Mouse (Mus musculus) adrenal gland, postnatal 14 days (tissue): ENCODE data around the gene Ptprq. TPM values are rescaled to one million over a fixed set of nuclear protein-coding genes. Genes with fewer than 3 reads are reported as not detected.

Source experiments
- DNase-seq: peaks from one replicate; pipeline ENCODE4 v3.0.0; 2021; ENCODE audit warnings: mixed read lengths
- long read RNA-seq, 2 experiments: library from polyadenylated mRNA; stranded (forward); transcript quantifications; one replicate each; pipeline ENCODE4 v2.0.0; 2021
- total RNA-seq: library from RNA; stranded (reverse); gene quantifications from 2 replicates; pipeline ENCODE4 v1.2.3, GENCODE M21; 2021

The Ptprq gene
- 0.19 and 0.41 TPM in 2 replicates for total RNA-seq
- long read RNA-seq, experiment 1 = 0 reads
- long read RNA-seq, experiment 2 = 0 reads

DNA sequence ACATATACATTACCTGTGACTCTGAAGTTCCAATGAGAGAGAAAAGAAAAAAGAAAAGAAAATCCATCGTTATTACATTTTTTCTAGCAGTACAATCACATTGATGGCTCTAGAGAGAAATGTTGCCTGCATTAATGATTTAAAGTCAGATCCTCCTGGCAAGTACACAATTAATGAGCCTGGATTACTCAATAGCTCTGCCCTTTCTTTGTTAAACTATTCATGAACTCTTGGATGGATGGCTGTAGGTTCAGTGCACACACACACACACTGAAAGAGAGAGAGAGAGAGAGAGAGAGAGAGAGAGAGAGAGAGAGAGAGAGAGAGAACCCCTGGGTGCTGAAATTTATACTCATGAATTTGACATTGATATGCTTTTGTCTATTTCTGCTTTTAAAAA lies at the start of gene Ptprq:
Gene Ptprq, minus strand, starts transcription at position 246 of the 400 bp plus-strand sequence.
- no peak for DNase-seq

DNA sequence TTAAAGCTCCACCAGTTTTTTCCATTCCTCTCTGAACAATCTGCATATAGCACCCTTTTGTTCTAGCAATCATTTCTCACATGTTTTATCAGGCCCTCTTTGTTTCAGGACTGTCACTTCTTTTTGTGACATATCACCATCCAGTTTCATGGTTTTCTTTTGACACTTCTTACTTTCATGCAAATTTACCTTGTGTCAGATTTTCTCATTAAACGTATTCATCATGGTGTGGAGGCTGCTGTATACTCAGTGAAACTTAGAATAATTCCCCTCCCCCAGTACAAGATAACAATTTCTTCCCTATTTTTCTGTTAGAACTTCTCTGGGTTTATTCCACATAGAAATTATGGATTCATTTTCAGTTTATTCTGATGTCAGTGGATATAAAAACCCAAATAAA lies 39.8 kb upstream of the Ptprq start:
- DNase-seq = no peak

DNA sequence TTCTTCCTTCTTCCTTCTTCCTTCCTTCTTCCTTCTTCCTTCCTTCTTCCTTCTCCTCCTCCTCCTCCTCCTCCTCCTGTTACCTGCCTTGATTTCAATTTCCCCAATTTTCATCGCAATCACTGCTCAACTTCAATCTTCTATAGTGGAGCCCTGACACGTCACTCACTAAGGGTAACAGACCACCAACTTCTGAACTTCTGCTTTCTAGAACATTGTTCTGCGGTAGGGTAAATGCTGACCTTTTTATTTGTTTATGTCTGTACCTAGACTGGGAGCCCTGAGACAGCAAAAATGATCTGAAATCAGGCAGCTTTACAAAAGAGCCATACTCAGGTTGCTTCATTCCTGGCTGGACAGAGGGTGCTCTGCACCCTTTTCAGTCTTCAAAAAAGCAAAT lies 33.6 kb upstream of the Ptprq start:
- no peak for DNase-seq

DNA sequence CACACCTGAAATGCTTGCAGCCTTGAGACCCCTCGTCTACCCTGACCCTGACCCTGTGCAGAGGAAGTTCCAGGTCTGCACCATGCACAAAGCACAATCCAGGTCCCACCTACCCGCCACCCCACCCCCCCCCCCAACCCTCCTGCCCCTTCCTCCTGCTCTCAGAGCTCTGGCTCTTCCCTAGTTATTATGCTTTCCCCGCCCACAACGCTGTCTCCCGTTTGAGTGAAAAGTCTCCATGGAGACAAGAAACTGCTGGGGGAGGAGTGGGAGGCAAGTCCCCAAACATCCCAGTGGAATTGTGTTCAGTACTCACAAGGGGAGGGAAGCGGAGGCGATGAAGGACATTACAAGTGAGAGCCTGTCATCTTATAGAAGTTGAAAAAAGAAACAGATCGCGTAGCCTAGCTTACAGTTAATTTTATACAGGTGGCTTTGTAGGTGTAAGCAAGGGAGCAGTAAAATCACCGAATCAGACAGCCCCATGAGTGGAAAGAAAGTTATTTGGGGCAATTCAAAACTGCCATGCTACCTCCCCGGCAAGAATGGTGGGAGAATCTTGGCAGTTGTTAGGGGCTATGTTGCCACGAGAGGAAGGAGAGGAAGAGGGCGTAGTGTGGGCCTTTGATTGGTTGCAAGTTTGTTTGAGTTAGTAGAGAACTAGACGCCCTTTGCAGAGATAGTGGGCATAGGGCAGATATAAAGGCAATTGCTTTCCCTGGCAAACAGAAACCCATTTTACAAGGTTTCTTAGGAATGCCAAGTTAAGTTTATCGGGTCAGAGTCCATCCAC lies 32.7 kb upstream of the Ptprq start:
- DNase-seq = no peak

DNA sequence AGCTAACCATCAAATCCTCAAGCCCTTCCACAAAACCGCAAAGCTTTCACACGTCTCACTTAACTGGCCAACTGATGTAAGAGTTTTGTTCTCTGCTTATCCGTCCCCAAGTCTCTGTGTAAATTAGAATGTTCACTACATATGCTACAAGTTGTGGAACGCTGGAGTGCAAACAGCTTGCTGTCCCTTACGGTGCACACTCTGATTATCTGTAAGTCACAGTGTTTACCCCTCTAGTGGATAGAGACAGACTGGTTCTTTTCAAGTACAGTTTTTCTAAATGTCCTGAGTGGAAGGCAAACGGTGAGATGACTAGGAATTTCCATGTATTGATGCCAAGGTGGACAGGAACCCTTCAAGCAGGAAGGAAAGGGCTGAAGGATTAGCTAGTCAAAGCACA lies 32.1 kb upstream of the Ptprq start:
- no peak for DNase-seq

DNA sequence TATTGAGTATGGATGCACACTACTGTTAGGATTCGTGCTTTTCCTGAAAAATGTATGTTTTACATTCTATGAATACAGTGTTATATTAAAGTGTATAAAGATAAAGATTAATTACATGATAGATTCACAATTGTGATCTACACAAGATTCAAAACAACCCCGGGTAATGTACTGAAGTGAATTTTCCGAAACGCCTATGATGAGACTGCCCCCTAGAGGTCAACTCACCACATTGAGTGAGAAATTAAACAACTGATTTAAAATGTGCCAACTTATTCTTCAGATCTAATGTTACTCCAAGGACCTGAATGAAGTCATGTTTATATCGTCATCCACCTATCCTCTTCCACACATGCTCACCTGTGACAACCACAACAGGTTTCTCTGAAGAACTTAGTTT lies 27.7 kb upstream of the Ptprq start:
- peak; percentile 19 for DNase-seq

DNA sequence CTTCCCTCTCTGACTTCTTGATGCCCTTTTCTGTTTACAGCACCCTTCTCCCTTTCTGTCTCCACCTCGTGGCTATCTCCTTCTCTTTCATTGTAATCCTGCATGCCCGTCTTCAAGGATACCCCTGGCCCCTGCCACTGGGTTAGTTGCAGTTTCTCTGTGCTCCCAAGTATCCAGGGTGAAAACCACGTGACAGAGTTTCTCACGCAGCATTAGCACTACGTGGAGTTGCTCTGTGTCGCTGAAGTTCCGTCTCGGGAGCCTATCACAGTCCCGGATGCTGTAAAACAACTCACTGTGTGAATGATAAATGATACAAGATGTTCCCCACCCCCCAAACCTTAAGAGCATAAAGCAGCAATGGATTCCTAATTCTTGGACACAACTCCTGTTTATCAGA lies 26.9 kb upstream of the Ptprq start:
- no peak for DNase-seq

DNA sequence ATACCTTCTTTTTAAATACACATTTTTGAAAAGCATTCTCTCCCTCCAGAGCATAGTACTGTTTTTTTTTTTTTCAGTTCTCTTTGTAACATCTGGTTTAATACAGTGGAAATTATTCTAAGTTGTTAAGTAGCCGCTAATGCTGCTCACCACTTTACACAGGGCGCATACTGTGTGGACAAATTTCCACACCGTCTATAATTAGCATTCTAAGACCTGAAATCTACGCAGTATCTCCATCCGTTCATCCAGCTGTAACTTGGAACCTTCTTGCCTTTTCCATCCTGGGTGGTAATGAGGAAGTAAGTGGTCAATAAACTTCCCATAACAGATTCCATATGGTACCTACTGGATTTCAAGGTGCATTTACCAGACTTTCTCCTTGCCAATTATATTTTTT lies 20.0 kb upstream of the Ptprq start:
- no peak for DNase-seq

DNA sequence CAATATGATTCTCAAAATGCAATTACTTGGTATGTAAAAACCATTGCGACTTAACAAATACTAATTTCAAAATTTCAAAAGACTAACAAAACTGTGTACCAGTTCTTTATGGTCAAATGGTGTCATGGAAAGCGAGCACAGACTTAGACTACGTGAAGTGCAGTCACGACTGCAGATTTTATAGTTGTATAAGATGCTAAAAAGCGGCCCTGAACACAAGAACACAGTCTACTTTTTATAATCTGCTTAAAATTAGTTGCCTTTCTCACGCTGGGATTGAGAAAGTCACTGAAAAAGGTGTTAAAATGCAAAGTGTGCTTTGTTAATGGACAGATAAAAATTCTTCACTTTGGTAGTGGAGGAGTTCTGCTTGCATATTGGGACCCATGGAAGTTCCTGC lies 17.9 kb upstream of the Ptprq start:
- no peak for DNase-seq

DNA sequence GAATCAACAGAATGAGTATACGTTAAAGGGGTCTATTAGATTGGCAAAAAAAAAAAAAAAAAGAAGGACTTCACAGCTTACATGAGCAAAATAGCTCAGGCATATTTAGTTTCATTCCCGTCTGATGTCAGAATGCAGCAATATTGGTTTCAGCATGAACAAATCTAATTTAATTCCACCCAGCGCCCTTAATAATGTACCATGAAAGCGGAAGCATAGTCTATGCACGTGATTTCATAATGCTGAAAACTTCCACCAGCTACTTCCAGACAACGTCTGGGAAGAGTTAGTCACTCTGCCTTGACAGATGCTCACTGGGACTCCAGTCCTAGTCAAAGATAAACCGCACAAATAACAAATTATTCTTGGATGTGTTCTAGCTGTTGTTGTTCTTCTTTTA lies 15.6 kb upstream of the Ptprq start:
- DNase-seq = no peak

DNA sequence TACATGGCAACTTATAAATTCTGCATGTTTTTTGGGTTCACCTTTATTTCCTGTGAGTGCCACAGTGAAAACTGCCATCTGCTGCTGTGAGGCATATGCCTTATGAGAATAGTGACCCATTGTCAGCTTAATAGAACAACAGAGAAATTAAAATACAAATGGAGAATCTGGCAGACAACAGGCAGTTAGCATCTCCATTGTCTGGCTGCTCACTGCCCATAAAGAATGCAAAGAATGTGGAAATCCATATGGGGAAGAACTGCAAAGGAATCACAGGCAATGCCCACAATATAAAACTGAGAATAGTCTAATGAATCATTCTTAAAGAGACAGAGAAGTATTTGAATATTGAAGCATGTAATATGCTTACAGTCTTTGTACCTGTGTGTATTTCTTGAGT lies 14.5 kb upstream of the Ptprq start:
- no peak for DNase-seq

DNA sequence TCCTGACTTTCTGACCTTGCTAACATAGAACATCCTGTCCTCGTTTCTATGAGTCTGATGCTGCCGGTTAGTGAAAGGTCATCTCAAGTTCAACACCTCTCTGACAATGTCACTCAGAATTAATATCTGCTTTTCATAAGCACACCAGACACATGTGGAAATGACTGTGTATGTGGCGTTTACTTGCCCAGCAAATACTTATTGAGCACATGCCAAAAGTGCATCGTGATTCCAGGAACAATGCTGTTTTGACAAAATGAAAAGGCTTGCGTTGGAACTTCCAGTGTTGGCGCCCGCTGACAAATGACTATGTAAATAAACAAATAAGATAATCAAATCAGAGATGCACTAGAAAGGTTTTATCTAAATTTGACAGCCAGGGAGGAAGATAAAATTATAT lies 5.8 kb upstream of the Ptprq start:
- DNase-seq = no peak

DNA sequence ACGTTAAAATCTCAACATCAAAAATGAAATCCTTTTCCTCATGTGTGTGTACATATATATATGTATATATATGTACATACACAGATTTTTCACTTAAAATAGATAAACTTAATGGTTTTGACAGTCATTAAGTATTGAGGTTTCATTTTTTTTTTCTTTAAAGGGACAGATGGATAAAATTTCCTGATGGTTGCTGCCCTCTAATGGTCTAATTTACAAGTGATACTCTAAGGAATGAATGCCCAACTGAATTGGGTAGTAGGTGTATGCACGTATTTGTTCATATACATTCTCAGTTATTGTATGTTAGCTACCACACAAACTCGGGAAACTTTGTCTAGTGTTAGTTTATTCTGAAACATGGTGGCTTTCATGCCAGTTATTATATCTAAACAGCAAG lies 15.4 kb downstream of the Ptprq start:
- no peak for DNase-seq

DNA sequence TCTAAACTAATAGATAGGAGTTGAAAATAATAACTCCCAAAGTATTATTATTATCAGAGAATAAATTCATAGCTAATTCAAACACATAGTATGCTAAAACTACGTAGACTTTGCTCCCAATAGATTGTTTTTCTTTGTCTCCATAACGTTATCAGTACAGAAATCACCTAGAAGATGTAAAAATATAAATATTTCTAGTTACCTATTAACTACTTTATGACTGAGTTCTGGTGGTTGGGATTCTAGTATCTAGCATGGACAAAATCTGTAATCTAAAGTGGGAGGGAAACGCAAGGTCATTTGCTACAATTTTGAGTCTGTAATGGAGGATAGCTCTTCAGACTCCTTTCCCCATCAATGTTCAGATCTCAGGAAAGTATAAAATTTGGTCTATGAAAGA lies 18.9 kb downstream of the Ptprq start:
- DNase-seq = no peak

DNA sequence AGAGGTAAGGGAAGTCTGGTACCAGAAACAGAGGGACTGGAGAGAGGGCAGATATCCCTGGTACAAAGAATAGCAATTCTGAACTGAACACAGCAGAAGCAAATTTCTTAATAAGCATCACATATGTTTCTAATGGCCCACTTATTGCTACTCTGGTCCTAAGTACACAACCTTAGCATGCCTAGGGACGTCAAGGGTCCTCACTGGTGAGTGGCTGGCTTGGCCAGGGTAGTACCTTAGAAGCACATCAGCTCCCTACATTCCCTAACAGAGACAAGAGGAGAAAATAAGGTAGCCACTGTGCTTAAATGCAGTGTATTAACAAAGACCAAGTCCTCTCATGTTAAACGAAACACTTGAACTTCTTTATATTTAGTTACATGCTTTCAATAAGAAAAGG lies 21.1 kb downstream of the Ptprq start:
- no peak for DNase-seq

DNA sequence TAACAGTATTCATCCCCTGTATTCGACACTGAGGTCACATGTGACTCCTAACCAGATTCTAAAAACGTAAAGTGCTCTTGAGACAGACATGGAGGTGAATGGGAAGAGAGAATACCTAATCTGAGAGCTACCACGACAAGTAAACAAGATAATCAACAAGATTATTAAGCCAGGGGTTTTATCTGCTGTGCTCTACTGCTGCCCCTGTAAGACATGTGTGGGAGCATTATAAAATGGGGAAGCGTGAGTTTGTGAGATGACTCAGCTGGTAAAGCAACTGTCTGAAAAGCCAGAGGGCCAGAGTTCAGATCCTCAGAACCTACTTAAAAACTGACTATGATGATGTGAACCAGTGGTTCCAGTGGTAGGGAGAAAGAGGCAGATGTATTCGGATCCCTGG lies 22.7 kb downstream of the Ptprq start:
- no peak for DNase-seq

DNA sequence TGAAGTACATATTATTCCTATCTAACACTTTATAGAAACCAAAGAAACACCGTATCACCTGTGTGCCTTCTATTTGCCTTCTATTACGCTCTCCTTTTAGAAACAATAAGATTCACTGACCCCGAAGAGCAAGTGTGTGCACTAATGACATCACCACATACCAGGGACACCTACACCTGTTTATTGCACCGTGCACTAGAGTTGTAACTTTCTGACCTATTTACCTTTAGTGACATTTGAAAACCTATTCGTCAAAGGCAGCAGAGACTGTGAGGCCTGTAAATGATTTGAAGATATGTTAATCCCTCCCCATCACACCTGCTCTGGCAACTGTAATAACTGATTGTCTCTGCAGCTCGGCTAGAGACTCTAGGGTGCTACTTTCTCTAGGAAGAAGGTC lies 32.5 kb downstream of the Ptprq start:
- DNase-seq = no peak

DNA sequence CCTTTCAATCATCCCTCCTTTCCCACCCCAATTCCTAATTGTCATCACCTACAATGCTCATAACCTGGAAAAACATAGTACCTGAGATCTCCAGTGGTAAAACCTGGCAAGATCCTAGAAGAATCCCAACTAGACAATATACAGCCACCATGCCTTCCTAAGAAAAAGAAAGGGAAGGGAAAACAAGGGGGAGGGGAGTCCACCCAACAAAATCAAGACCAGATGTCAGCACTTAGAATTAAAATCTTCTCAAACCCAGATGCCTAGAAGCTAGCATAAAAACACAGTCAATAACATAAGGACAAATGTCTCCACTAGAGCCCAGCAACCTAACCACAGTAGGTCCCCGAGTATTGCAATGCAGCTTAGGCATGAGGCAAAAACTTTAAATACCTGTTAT lies 43.9 kb downstream of the Ptprq start:
- no peak for DNase-seq

DNA sequence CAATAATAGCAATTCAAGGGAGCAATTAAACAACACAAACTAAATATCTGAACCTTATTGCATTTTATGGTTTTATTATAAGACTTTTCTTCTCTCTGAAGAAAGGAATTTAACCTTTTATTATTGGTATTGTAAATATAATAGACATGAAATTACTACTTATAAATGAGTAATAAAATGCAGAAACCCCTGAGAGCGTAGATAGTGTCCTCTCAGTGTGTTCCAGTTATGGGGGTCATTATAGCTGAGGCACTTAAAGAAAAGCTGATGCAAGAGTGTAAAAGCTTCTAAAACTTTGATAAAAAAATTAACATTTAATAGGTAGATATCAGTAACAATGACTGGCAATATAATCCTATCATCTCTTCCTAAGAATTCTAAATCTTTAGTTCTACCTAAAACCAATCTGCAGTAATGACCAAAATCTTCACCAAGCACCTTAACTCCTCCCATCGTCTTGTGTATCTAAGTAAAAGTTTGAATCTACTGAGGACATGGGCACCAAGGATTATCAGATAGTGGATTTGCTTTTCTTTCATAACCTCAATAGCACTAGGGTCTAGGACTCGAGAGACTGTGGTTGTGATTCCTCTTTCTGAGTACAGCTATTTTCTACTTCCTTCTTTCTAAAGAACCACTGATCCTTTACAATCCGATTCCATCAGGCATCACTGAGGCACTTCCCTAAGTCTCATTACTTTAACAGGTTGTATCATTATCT lies 51.3 kb downstream of the Ptprq start:
- DNase-seq = no peak

DNA sequence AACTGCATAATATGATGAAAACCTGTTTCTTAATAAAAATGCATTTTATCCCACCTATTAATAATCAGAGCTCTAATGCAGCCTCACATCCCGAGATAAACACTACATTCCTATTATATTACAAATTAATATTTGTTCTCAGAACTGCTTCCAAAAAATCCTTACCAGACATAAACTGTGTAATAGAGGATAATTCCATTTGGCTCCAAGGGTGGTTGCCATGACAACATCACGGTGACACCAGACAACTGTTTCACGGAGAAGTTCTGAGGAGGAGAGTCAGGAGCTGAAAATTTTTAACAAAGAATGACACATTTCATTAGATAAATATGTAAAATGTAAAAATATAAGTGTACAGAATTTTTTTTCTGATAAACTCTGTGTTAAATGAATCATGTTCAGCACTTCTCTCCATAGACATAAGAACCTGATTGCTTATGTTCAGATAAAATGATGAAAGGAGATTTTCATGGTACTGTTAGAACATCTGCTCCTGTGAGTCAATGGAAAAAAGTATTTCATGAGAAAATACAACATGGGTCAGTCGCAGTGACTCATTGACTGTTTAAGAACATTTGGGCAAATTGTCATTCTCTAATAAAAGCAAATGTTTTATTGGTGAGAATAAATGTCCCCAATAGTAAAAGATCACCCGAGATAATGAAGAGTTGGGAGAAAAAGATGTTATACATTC lies 57.3 kb downstream of the Ptprq start:
- DNase-seq = peak; percentile 18

DNA sequence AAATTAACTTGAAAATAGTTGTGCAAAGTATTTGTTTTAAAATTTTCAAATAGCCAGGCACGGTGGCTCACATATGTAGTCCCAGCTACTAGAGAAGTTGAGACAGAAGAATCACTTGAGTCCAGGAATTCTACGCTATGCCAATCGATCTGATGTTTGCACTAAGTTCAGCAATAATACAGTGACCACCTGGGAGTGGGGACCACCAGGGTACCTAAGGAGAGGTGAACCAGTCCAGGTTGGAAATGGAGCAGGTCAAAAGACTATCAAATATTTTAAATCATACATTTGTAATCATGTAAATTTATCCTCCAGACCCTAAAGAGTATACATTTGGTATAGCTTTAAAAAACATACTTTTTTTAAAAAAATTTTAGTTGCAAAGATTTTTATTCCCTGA lies 57.9 kb downstream of the Ptprq start:
- DNase-seq = no peak

DNA sequence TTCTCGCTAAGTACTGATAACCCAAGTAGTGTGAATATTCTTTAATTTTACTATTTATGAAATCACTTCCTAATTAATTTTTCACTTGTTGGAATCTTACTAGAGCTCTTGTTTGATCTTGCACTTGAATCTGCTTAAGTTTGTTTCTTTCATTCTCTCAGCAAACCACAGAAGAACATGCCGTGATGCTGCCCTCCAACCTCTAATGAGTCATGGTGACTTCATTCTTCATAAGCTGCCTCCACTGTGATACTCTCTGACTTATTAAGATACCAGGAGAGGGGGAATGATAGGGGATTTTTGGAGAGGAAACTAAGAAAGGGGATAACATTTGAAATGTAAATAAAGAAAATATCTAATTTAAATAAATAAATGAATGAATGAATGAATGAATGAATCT lies 60.7 kb downstream of the Ptprq start:
- no peak for DNase-seq

DNA sequence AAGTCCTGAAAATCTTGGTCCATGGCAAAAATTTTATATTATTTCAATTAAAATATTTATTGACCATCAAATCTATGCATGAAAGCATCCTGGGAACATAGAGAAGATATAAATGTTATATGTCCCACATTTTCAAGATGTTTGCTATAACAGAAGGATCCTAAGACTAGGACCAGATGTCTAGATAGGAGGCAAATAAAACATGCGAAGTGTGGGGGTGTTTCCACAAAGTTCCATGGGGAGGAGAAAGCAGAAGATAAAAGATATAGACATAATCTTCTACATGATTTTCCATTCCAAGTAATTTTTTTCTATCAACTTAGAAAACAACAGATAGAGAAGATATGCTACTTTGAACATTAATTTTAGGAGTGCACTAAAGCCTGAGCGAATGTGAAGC lies 70.2 kb downstream of the Ptprq start:
- DNase-seq = no peak
